Mouse (Mus musculus): ENCODE results near the gene Kiss1r.
A peak's percentile ranks its signal among the peaks of the same experiment; 100 is the strongest.

Kiss1r gene

DNA sequence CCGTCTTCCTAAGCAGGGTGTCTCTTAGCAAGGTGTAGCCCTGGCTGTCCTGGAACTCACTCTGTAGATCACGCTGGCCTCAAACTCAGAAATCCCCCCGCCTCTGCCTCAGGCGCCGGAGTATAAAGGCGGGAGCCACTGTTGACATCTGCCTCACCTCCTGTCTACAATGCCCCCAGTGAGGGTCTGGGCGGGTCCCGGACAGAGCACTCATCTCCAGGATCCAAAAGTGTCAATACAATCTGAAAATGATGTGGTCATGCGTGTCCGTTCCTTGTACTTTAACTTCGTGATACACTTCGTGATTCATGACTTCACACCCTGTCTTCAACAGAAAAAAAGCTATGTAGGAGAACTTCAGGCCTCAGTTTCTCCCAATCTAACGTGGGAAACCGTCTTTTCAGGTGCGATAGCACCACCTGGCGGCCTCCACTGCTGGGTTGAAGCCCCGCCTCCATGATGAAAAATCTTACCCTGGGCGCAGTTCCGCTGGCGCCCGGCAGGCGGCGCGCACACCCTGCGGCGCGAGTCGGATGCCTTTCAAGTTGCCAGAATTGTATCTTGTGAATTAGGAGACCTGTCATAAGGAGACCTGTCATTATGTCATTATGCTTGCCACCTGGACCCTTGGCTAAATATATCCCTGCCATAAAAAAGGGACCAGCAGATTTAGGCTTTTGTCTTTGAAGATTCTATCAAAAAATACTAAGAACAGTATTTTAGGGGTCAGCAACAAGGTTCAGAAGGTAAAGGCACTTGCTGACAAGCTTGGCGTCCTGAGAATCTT is 8.4 kb downstream of the Kiss1r start:
- peak; percentile 87 for DNase-seq (ENCODE audit: low read depth, low spot score)

DNA sequence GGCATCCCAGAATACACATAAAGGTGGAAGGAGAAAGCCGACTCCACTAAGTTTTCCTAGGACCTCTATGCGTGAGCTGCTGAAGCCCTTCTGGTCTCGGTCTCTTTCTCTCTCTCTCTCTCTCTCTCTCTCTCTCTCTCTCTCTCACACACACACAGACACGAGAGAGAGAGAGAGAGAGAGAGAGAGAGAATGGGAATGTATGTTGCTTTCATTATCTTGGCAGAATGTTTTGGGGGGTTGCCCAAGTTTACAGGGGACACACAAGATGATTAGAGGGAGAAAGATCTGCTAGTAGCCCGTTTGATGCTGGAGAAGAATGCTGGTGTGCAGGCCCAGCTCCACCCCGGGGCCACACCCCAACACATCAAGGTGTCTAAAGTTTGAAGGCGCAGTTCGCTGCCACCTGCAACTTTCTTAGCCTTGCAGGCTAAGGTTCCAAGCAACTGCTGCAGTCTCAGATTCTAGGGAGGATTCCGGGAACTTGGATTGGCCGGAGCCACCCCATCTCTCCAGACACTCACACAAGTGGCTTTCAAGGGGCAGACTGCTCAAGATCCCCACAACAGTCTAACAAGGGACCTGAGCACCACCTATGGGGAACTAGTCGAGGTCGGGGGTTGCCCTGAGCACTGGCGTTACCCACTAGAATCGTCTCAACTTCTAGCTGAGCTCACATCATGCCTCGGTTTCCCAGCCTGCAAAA is 9.2 kb downstream of the Kiss1r start:
- DNase-seq (ENCODE audit: low read depth, low spot score), result no peak

DNA sequence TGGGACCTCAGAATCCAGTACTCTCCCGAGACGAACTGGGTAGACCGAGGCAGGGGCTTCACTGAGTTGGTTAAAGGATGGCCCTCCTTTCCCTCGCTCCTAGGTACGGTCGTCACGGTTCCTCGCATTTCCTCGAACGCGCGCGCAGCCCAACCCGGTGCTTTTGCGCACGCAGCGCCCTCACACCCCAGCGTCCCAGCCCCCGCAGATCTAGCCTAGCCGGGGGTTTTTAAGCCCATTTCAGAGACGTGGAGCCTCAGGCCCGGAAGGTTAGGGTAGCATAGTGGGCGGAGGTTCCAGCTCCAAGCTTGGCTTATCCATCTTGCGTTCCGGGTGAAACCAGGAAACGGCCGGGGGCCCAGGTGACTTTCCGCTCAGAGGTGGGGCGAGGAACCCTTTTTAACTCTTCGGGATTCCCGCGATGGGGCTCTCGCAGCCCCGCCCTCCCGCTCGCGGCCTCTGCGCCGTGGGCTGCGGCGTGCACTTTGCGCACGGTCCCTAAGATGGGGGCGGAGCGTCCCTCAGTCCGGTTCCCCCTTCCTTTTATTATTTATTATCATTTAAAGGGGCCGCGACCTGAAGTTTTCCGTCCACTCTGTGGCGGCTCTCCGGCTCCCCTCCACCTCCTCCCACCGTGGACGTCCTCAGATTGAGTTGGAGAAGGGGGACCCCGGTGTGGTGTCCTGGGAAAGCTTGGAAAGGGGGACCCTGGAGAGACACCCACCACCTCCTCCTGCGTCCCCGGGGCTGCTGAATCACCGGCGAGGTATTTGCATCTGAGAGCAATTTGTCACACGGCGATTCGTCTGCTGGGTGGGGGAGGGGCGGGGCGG is 9.9 kb downstream of the Kiss1r start, which contains the start of gene Arid3a:
Gene Arid3a (plus strand): TSS at position 553 of the 833 bp plus-strand sequence.
- DNase-seq (ENCODE audit: low read depth, low spot score), result peak; percentile 77

DNA sequence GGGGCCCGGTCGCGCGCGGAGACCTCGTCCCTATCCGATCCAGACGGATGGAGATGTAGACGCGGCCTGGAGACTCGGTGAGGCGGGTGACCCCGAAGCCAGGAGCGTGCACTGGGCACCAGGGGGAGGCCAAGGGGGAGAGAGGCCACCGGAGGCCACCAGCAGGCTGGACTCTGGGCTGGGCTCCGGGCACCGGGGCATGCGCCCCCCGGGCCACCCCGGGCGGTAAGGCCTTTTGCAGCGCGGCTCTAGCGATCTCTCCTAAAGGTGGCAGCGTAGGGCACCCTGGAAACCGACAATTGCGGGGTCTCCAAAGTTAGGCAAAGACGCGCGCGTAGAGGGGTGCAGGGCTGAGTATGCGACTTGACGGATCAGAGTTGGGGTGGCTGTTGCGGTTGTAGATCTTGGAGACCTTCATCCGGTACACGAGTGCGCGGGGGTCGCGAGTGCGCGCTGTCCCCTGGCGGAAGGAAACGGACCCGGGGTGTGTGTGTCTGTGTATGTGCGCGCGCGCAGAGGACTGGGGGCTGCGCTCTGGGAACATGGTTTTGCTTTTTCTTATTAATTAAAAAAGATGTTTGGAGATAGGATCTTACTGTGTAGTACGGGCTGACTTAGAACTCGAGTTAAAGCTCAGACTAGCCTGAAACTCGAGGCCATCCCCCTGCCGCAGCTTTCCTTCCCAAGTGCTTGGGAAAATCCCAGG is 10.7 kb downstream of the Kiss1r start:
- no peak for DNase-seq (ENCODE audit: low read depth, low spot score)

DNA sequence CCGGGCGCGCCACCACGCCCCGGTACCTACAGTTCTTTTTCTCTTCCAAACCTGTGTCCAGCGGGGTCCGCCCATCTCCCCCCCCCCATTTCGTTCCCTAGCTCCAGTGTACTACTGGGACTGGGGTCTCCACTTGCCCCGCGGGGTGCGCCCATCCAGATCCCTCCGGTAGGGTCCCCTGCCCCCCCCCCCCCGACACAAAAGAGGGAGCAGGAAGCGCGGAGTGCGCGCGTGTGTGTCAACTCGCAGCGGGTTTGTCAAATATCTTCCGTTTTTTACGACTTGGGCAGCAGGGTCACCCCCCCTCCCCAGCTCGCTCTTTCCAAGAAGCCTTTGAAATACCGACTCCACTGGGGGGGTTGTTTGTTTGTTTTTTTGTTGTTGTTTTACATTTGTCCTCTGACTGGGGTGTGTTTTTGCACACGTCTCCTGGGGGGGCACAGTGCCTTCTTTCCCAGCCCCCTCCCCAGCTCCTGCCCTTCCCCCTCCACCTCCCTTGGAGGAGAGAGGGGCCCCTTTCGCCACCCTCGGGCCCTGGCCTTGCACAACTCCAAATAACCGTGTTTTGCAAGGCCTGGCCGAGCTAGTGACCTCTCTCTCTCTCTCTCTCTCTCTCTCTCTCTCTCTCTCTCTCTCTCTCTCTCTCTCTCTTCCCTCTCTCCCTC is 11.4 kb downstream of the Kiss1r start:
- DNase-seq (ENCODE audit: low read depth, low spot score), result no peak

DNA sequence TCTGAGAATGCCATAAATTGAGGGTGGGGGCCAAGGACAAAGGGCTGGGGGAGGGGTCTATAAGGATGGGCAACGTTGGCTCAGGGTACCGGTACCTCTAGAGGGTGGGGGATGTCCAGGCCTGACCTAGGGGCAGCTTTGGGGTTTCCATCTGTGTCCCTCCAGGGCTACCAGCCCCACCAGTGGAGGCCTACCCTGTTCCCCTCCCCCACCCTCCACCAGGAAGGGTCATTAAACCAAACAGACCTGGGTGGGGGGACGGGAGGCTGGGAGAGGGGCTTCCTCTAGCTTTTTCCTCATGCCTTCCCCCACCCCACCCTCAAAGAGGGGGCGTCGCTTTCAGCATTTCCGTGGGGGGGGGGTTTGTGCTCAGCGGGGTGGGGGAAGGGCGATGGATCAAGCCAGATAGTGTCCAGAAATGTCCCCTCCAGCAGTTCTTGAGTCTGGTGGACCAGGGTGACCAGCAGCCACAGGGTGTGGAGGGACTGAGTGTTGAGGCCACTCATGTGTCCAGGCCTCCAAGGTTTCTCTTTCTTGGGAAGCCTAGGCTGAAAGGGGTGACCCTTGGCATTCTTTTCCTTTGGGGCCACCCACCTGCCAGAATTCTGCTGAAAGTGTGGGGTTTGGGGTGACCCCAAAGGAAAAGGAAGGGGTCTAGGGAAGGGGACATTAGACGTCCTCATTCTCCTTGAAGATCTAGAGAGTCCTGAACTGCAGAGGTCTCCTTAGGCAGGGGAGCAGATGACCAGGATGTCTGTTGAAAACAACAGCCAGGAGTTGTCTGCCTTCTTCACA is 12.3 kb downstream of the Kiss1r start:
- DNase-seq (ENCODE audit: low read depth, low spot score), result no peak

DNA sequence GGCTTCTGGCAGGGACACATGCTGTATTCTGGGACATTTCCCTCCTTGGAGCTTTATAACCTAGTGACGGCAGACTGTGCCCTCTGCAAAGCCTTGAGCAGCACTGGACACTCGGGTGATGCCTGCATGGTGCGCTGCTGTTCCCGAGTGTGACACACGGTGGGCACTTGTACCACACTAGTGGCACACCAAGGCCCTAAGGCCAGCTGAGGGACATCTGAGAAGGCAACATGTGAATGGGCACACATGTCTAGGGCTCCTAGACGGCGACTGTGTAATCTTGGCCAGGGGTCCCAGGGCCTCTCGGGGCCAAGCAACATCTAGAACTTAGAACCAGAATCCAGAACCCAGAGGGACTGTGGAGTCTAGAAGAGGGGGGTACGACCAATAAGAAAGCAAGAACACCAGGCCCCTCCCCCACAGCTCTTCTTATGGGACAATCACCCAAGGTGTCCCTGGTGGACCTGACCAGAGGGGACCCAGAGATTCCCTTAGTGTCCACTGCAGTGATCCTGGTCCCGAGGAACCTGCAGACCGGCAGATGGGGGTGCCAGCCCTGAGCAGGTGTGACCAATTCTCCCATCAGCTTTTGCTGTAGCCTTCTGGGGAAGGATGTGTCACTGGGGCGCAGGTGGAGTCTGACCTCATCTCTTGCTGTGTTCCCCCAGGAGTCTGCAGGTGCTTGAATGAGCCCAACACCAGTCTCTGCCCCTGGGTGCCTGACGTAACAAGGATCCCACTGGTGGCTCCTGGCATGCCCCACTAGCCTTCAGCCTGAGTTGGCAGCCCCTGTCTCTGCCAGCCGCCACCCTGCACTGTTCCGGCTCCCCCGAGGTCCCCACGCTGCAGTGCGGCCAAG is 13.4 kb downstream of the Kiss1r start:
- DNase-seq (ENCODE audit: low read depth, low spot score), result no peak

DNA sequence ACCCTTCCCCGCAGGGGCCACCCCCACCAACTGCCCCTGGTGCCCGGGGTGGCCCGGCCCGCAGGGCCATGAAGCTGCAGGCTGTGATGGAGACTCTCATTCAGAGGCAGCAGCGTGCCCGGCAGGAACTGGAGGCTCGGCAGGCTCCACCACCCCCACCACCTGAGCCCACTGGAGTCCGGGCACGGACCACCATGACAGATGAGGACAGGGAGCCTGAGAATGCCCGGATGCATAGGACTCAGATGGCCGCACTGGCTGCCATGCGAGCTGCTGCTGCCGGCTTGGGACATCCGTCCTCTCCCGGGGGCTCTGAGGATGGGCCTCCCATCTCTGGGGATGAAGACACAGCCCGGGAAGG is 14.0 kb downstream of the Kiss1r start:
- DNase-seq (ENCODE audit: low read depth, low spot score), result no peak

DNA sequence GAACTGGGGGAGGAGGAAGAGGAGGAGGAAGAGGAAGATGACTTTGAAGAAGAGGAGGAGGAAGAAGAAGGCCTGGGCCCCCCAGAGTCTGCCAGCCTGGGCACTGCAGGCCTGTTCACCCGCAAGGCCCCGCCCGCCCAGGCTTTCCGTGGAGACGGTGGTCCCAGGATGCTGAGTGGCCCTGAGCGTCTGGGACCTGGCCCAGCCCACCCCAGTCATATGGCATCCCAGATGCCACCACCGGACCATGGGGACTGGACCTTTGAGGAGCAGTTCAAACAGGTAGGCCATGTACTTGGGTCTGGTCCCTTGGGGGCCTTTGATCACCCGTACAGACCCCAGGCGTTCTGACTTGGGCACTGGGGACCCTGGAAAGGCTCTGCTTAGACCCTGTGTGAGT is 15.0 kb downstream of the Kiss1r start:
- no peak for DNase-seq (ENCODE audit: low read depth, low spot score)

DNA sequence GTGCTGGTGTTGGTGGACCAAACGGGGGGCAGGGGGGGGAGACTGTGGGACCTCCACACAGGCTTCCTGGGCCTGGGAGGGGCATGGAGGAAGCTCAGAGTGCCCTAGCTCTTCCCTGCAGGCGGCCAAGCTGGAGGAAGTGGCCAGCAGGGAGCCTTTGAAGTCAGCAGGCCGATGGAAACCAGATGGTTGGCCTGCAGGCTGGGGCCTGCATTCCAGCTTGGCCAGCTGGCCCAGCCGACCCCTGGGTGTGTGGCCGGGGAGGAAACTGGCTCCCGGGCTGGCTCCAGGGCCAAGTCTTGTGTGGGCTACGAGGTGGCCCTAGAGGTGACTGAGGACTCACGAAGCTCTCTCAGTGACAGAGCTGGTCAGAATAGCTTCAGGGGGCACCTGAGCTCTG is 16.0 kb downstream of the Kiss1r start:
- peak; percentile 79 for DNase-seq (ENCODE audit: low read depth, low spot score)

DNA sequence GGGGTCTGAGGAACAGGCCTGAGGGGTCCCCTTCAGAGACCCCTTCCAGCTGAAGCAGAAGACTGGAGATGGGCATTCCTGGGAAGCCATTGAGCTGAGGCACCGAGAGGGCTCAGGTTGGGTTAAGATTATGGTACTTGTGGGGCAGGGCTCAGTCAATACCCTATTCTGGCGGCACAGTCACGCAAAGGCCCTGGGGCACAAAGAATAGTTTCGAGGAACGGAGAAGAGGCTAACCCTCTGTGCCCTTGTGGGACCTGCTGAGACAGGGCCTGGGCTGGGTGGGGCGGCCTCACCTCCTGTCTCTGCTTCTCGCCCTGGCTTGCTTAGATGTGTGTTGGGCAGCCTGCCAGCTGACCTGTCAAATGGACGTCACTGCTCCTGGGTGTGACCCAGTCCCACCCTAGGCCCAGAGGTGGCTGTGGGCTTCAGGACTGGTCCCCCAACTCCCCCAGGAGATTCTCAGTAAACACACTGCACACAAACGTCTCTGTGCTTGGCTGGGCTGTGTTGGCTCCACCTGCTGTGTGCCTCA is 16.4 kb downstream of the Kiss1r start:
- DNase-seq (ENCODE audit: low read depth, low spot score), result no peak

DNA sequence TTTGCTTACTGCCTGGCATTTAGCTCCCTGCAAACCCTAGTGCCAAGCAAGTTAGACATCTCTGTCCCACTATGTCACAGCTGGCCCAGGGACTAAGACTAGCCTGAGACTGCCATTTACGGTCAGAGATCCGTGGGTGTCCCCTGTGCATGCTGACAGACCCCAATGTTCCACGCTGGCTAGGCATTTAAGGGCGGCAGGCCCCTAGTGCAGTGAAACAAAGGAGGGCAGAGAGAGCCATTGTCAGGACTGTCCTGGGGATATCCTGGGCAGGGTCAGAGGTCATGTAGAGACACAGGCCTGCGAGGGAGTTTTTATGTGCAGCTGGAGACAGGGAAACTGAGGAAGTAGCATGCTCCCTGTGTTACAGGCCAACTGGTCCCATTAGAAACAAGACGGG is 17.1 kb downstream of the Kiss1r start:
- DNase-seq (ENCODE audit: low read depth, low spot score), result no peak

DNA sequence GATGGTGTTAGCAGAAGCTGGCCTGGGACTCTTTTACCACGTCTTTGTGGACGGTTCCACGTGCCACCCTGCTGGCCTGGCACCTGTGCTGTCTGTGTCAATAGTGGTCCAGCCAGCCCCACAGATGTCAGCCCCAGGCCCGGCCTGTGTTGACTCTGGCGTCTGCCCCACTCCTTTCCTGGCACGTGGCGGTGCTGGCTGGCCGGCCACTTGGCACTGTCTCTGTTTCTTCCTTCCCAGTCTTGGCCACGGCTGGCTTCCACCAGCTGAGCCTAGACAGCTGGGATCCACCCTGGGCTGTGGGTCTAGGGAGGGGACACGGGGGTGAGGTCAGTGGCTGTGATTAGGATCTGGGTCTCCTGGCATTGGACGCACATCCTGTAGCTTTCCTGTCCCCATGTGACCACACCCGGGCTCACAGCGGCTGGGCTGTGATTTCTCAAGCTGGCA is 17.5 kb downstream of the Kiss1r start:
- peak; percentile 97 for DNase-seq (ENCODE audit: low read depth, low spot score)

DNA sequence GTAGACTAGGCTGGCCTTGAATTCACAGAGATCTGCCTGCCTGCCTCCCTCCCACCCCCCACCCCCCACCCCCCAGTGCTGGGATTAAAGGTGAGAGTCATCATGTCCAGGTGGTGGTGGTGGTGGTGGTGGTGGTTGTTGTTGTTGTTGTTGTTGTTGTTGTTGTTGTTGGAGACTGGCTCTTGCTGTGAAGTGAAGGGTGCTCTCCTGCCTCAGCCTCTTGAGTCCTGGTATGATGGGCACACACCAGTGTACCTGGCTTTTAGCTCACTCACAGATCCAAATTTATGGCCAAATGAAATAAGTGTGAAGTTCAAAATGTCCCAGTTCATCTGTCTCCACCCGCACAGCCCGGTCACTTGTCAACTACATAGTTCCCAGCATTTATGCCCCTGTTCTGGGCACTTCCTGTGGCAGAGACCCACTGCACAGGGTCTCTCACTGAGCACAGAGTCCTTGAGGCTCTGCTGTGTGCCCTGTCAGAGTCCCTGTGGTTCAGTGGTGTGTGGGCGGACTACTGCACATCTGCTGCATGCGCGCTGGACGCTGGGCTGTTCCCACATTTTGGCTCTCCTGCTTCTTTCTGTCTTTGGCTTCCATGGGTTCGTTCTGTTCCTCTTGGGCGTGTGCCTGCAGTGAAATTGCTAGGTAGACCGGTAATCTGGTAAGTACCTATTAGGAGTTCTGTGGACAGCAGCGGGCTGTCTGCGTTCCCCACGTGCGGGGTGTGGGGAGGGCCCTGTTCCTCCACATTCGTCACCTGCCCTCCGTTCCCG is 18.2 kb downstream of the Kiss1r start:
- DNase-seq (ENCODE audit: low read depth, low spot score), result no peak

DNA sequence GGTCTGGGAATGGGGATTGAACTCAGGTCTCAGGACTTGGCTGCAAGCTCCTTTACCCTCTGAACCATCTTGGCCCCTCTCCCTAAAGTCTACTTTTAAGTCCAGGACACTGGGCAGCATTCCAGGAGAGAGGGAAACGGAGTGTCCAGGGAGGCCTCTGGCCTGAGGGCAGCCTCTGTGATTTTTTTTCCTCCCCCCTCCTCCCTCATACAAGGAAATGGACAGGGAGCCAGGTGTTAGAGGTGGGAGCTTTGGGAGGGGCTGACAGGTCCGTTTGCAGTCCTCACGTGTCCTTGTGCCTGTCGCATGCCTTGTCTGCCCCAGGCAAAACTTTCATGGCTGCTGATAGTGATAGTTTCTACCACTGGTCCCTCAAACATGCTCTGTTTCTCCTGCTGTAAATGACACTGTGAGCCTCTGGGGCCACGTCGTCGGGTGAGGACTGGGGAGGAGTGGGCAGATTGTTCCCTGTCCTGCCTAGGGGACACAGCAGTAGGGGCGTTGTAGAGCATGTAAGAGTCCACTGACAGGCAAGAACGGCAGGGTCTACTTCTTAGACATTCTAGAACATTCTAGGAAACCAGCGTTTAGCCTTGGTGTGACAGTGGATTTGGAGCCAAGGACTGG is 19.6 kb downstream of the Kiss1r start:
- DNase-seq (ENCODE audit: low read depth, low spot score), result no peak

DNA sequence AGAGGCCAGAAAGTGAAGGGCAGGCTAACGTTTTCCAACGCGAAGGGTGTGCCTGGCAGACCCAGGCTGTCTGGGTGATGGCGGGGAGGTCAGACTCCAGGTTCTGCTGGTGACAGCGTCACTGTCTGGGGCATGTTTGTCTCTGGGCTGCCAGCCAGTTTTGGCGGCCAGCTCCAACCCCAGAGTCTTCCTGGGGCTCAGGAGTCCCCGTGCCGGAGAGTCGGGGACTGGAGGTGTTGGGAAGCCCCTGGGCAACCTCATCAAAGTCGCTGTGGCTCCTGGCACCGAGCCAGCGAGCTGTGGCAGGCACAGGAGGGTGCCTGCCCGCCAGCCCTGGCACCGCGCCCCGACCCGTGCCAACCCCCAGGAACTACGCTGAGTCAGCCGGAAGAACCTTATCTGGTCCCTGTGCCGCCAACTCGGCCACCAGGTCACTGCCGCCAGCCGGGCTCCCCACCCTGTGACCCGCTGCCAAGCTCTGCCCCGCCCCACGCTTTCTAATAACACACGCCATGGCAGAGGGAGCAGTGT is 20.2 kb downstream of the Kiss1r start:
- peak; percentile 75 for DNase-seq (ENCODE audit: low read depth, low spot score)

DNA sequence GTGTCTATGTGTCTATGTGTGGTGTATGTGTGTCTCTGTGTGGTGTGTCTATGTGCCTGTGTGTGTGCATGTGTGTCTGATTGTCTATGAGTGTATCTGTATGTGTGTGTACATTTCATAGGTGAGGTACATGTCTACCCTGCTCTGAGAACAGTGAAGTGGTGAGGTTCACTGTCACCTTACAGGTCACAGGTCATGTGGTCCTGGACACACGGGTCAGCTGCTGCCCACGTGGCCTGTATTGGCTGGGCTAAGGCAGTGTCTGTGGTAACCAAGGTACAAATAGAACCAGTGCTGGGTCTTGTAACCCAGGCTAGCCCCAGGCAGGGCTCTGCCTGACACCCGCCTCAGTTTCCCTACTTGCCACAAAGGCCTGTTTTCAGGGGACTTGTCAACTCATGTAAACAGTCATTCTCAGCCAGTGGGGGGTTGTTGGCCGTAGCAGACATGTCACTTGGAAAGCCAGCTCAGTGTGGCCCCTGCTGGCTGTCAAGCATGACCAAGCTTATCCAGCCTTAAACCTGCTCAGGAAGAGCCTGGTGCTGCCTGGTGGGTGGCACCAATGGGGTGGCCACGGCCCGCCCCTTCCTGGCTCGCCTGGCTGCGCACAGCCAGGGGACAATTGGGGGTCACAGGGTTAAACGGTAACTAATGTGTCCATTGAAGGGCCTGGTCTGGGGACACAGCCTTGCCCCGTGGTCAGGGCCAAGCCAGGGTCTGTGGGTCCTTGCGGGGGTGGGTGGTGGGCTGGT is 21.2 kb downstream of the Kiss1r start:
- DNase-seq (ENCODE audit: low read depth, low spot score), result no peak

Data from skeletal muscle tissue, adult 2 months (tissue).